Mouse (Mus musculus): ENCODE data around the gene Yipf6. TPM values are rescaled to one million over a fixed set of nuclear protein-coding genes. Genes with fewer than 3 reads are reported as not detected.

Gene Yipf6
- total and polyA plus RNA-seq, 3 experiments = 19.0 to 20.2 TPM; not detected in 1

DNA sequence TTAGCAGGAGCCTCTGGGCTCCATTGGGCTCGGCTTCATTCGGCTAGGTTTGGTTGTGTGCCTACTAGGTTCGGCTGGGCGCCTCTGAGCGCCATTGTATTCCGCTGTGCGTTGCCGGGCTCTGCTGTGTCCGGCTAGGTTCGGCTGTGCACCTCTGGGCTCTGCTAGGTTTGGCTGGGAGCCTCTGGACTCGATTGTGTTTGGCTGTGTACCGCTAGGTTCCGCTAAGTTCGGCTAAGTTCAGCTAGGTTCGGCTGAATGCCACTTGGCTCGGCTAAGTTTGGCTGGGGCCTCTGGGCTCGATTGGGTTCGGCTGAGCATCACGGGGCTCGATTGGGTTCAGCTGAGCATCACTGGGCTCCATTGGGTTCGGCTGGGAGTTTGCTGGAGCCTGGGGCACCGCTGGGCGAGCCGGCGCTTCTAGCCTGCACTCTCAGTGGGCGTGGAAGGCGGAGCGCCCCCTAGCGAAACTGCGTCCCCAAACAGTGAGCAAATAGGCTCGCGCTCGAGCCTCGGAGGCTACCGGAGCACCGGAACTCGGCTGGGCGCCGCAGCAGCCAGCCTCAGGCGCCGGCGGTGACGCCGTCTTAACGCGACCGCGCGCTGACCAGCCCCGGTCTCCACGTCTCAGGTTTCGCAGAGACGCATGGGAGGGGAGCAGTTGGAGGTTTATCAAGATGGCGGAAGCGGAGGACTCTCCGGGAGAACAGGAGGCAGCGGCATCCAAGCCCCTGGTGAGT, 1.6 kb downstream of the Yipf6 start:
- Histone ChIP-seq H3K9me3 (replicated peaks; ENCODE audit: insufficient read depth, low read length) (no peaks in the 10 kb centered on the region), H3K27ac (ENCODE audit: control insufficient read depth, low read depth, low read length) (peak overlapping the region; percentile 62), H3K9ac (ENCODE audit: control insufficient read depth, low read depth, low read length, poor library complexity, severe bottlenecking) (peak overlapping the region; percentile 90), H3K4me1 (ENCODE audit: control insufficient read depth in 1 of 2, insufficient read depth in 2 of 2, low read length in 2 of 2) (peaks cover 0 to 10% of the 10 kb centered on the region in 2 experiments; a peak in 2 of 4 replicates), H3K4me3 (ENCODE audit: control insufficient read depth in 1 of 2, insufficient read depth in 1 of 2, low read depth in 2 of 2, low read length in 2 of 2) (peak overlapping the region; percentile 72 to 94), H3K27me3 (ENCODE audit: control insufficient read depth in 1 of 2, insufficient read depth in 2 of 2, low read length in 2 of 2) (peaks cover 0 to 1% of the 10 kb centered on the region in 2 experiments; a peak in 1 of 4 replicates), H3K36me3 (ENCODE audit: control insufficient read depth in 1 of 2, insufficient read depth in 2 of 2, low read length in 2 of 2) (peaks cover 0 to 2% of the 10 kb centered on the region in 2 experiments; a peak in 2 of 4 replicates), H3K79me2 (ENCODE audit: control insufficient read depth, insufficient read depth, low read length, poor library complexity) (peaks cover 15% of the 10 kb centered on the region)
- TF ChIP-seq SMC3 (IDR thresholded peaks at IDR 0.05; ENCODE audit: low read depth, low read length) = no peak
- TF ChIP-seq MYB (IDR thresholded peaks at IDR 0.05; ENCODE audit: low read depth, low read length) = no peak
- peak; percentile 35; the same call in 1 of the 2 replicates for TF ChIP-seq GATA1 (IDR thresholded peaks at IDR 0.05; ENCODE audit: low read depth, low read length)
- TF ChIP-seq NELFE (IDR thresholded peaks at IDR 0.05; ENCODE audit: low read depth, low read length) = peak; percentile 60
- no peak for TF ChIP-seq GABPA (IDR thresholded peaks at IDR 0.05; ENCODE audit: low read depth, low read length)
- TF ChIP-seq RAD21 (IDR thresholded peaks at IDR 0.05; ENCODE audit: low read depth, low read length) = no peak
- no peak for TF ChIP-seq ZNF384 (IDR thresholded peaks at IDR 0.05; ENCODE audit: low read depth, low read length)
- peak; percentile 37 to 78 (median 69) for TF ChIP-seq CTCF (IDR thresholded peaks at IDR 0.05 in 2 of 3, conservative IDR thresholded peaks at IDR 0.05 in 1 of 3; ENCODE audit: control insufficient read depth in 1 of 3, insufficient read depth in 1 of 3, low read depth in 2 of 3, low read length in 3 of 3, poor library complexity in 1 of 3, severe bottlenecking in 1 of 3)
- TF ChIP-seq NRF1 (IDR thresholded peaks at IDR 0.05; ENCODE audit: insufficient read depth, low read depth, low read length, poor library complexity, severe bottlenecking) = no peak
- peak; percentile 45; the same call in 1 of the 2 replicates for TF ChIP-seq TCF12 (IDR thresholded peaks at IDR 0.05; ENCODE audit: low read depth, low read length)
- peak; percentile 64 to 67; a peak in 3 of 4 replicates for TF ChIP-seq POLR2A (IDR thresholded peaks at IDR 0.05; ENCODE audit: control insufficient read depth in 1 of 2, insufficient read depth in 1 of 2, low read depth in 1 of 2, low read length in 2 of 2, poor library complexity in 1 of 2)
- TF ChIP-seq BHLHE40 (IDR thresholded peaks at IDR 0.05; ENCODE audit: borderline replicate concordance, low read depth, low read length) = no peak
- TF ChIP-seq MXI1 (IDR thresholded peaks at IDR 0.05; ENCODE audit: low read depth, low read length) = peak; percentile 71
- TF ChIP-seq RCOR1 (IDR thresholded peaks at IDR 0.05; ENCODE audit: low read depth, low read length) = no peak
- no peak for TF ChIP-seq ZC3H11A (IDR thresholded peaks at IDR 0.05; ENCODE audit: low read depth, low read length)
- no peak for TF ChIP-seq MAFK (IDR thresholded peaks at IDR 0.05; ENCODE audit: borderline replicate concordance, low read depth, low read length)
- peak; percentile 63 for TF ChIP-seq SIN3A (IDR thresholded peaks at IDR 0.05; ENCODE audit: low read length)
- TF ChIP-seq POLR2AphosphoS2 (IDR thresholded peaks at IDR 0.05; ENCODE audit: low read length) = peak; percentile 48; the same call in 1 of the 2 replicates
- TF ChIP-seq HCFC1 (IDR thresholded peaks at IDR 0.05; ENCODE audit: low read depth, low read length) = peak; percentile 89
- no peak for TF ChIP-seq EP300 (IDR thresholded peaks at IDR 0.05; ENCODE audit: low read depth in 1 of 2, low read length in 2 of 2)
- no peak for TF ChIP-seq ZKSCAN1 (IDR thresholded peaks at IDR 0.05; ENCODE audit: low read depth, low read length)
- no peak for TF ChIP-seq CHD1 (IDR thresholded peaks at IDR 0.05; ENCODE audit: low read depth, low read length)
- 0 out of 2 replicates have a peak, but pooled peaks have one; percentile 39 for TF ChIP-seq TBP (IDR thresholded peaks at IDR 0.05; ENCODE audit: low read depth, low read length)
- TF ChIP-seq ETS1 (IDR thresholded peaks at IDR 0.05; ENCODE audit: low read depth, low read length) = peak; percentile 31; the same call in 1 of the 2 replicates
- TF ChIP-seq ZMIZ1 (IDR thresholded peaks at IDR 0.05; ENCODE audit: low read depth, low read length) = 0 out of 2 replicates have a peak, but pooled peaks have one; percentile 26
- peak; percentile 58; the same call in 1 of the 2 replicates for TF ChIP-seq KAT2A (conservative IDR thresholded peaks at IDR 0.05; ENCODE audit: low read depth, low read length)
- TF ChIP-seq ELF1 (IDR thresholded peaks at IDR 0.05; ENCODE audit: low read depth, low read length) = peak; percentile 64
- no peak for TF ChIP-seq USF2 (IDR thresholded peaks at IDR 0.05; ENCODE audit: borderline replicate concordance in 1 of 2, insufficient read depth in 1 of 2, low read depth in 1 of 2, low read length in 2 of 2)
- no peak for TF ChIP-seq UBTF (IDR thresholded peaks at IDR 0.05; ENCODE audit: borderline replicate concordance, insufficient read depth, low read depth, low read length)
- TF ChIP-seq MEF2A (IDR thresholded peaks at IDR 0.05; ENCODE audit: extremely low read depth, insufficient replicate concordance, low read depth, low read length, poor library complexity, severe bottlenecking) = no peak
- 0 out of 2 replicates have a peak, but pooled peaks have one; percentile 14 for TF ChIP-seq MAX (IDR thresholded peaks at IDR 0.05; ENCODE audit: low read length)
- no peak for TF ChIP-seq MYC (IDR thresholded peaks at IDR 0.05; ENCODE audit: low read depth, low read length)
- peak; percentile 89 for DNase-seq (ENCODE audit: low read depth, low spot score)

All from MEL (cell line).